Mouse (Mus musculus) MN1 (cell line): Measurements from ENCODE around the gene 2300009A05Rik.

Experiments used
- DNase-seq: peaks from one replicate; pipeline ENCODE4 v3.0.0-alpha.2; 2016; ENCODE audit warnings: low spot score

Gene 2300009A05Rik

DNA sequence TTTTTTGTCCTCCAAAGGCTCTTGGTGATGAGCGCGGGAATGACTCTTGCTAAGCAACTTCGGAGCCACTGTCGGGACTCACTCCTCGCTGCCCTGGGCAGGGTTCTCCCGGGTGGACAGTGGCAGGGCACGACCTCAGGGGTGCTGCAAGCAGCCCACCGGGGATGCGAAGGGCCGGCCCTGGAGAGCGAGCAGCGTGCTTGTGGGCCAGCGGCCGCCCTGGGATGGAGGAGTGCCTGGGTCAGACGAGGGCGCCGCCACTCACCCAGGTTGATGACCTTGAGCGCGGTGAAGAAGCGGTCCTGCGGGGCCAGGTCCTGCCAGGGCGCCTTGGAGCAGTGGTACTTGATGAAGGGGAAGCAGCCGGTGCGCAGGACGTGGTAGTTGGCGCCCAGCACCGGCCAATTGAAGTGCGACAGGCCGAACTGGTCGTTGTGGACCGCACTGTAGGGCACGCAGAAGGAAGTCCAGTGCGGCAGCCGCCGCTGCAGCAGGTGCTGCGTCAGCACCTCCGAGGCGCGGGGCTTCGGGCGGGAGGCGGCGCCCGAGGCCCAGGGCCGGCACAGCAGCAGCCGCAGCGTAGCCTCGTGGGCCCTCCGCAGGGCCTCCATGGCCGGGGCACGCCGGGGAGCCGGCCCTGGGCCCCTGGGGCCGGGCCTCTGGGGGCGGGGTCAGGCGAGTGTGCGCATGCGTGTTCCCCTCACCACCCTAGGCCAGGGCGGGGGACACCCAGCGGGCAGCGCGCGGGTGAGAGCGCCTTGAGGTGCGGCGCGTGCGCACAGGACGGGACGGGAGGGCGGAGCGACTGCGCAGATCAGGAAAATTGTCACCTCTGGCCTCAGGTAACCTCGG, at the start of gene 2300009A05Rik:
Gene 2300009A05Rik, minus strand, starts transcription at position 636 of the 852 bp plus-strand sequence.
- peak; percentile 96 for DNase-seq

DNA sequence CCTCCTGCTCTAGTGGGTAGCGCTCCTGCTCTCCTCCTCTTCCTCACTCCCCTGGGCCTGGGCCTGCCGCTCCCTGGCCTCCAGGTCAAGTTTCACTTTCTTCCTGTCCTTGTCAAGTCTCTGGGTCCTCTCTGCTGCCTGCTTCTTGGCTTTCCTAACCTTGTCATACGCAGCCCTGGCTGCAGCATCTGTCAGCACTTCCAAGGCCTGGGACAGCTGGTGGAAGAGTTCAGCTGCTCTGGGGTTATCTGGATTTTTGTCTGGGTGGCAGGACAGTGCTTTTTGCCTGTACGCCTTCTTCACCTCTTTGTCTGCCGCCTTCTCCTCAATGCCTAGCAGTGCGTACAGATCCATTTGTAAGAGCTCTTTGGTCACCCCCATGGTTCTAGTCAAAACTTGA, 44.6 kb upstream of the 2300009A05Rik start:
- peak; percentile 10 for DNase-seq

DNA sequence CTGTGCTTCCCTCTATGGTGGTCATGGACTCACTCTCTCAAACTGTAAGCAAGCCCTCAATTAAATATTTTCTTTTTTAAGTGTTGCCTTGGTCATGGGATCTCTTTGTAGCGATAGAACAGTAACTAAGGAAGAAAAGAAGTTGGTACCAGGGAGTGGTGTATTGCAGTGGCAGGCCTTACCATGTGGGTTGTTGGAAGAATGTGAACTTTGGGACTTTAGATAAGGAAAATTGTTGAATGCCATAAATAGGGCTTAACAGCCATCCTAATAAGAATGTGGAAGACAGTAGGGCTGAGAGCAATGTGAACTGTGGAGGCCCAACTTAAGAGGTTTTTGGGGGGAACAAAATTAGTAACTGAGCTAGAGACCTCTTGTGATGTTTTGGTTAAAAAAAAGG, 31.6 kb upstream of the 2300009A05Rik start:
- no peak for DNase-seq

DNA sequence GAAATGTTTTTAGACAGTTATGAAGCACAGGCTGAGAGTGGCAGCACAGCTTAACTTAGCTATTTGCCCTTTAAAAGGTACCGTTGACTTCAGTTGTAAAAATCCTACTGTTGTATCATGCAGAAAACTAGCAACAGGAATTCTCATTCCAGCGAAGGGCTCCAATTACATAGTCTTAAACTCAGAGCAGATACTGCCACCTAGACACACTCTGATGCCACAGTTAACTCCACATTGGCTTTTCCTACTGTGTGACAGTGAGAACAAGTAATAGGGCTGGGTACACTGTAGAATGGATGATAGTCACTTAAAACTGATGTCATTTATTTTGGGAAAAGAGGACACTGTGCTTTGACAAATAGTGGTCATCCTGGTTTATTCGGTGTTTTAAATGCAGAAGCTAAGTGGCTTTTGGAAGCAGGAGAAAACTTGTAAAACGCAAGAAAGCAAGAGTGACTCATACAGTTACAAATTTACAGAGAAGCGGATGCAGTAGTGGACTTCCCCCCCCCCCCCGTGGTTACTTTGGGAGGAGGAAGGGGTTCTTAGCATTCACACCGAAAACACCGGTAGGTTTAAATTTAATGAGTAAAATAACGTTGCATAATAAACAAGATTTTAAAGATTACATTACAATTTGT, 22.2 kb upstream of the 2300009A05Rik start:
- no peak for DNase-seq

DNA sequence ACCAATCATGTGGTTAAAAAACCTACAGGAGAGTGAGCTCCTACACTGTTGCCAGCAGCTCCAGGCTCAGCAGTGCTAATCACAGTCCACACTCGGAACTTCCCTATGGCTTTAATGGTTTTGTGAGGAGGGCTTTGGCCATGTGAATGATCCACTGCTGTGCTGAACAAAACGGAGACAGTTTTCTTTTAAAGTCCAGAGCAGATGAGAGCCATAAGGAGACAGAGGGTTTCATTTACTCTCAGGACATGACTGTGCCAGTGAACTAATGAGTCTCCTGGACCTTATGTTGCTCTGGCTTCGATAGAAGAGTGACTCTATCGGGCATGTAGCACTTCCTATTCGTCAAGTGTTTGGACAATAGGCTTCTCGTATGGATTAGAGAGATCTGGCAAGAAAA, 21.4 kb upstream of the 2300009A05Rik start:
- no peak for DNase-seq

DNA sequence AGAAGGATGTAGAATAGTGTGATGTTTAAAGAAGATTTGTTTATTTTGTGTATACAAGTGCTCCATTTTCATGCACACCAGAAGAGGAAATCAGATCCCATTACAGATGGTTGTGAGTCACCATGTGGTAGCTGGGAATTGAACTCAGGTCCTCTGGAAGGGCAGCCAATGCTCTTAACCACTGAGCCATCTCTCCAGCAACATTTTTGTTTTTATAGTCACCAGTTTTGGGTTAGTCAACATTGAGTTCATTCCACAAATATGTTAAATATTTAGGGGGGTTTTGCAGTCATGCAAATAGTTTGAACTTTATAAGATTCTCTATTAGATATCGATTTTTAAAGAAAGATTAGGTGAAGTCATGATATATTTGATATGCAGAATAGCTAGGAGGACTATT, 1.1 kb upstream of the 2300009A05Rik start:
- DNase-seq: no peak

DNA sequence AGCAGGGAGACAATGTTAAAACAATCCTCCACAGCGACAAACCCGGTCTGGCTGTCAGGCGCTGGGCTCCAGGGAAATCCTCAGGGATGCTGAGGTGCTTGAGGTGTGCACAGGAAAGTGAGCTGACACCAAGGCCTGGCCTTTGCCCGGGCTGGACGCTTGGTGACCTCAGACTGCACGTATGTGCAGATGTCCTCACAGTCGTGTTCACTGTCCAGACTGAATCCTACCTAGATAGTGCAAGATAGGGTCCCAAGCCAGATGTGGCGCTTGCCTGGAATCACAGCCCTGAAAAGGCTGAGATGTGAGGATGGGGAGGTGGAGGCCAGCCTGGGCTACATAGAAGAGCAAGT, 393 bp upstream of the 2300009A05Rik start:
- no peak for DNase-seq

DNA sequence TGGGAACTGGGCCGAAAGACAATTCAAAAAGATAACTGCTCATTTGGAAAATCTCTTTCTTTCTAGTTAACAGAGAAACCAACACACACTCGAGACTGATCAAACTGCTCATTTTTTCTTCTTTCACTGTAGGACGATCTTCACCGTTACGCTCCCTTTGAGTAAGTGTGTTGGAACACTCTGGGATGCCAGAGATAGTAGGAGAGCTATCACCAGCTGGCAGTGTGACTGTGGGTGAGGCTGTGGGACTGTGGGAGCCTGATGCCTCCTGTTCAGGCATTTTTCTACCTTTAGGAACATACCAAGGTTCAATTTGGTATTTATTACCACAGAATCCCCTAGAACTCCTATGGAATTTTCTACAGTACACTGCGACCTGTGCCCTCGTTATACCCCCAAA, 3.4 kb downstream of the 2300009A05Rik start:
- no peak for DNase-seq

DNA sequence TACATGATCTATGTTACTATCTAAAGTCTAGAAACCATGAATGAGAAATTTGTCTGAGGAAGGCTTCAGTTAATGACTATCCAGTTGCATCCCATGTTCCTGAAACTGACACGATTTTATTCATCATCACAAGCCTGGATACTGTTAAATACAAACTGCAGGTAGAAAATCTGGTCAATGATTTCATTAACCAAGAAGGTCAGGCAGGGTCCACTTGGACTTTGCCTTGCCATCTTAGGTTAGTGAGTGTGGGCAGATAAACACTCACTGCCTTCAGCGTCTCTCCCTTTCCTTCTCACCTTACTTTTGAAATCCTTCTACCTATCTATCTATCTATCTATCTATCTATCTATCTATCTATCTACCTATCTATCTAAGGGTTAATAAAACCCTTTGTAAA, 7.7 kb downstream of the 2300009A05Rik start:
- DNase-seq: no peak

DNA sequence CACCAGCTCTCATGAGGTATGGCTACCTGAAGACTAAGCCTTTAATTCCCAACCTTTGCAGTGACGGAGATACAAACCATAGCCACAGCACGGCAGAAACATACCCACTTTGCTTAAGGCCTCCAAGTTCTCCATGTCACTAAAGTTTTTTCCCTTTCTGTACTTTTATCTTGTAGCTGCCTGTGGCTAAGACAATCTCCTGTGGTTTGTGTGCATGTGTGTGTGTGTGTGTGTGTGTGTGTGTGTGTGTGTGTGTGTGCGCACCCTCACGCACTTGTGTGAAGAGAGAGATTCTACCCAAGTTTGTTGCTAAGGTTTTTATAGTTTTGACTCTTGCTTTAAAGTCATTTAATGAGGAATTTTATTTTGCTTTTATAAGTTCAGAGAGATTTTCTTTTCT, 16.3 kb downstream of the 2300009A05Rik start:
- DNase-seq: no peak

DNA sequence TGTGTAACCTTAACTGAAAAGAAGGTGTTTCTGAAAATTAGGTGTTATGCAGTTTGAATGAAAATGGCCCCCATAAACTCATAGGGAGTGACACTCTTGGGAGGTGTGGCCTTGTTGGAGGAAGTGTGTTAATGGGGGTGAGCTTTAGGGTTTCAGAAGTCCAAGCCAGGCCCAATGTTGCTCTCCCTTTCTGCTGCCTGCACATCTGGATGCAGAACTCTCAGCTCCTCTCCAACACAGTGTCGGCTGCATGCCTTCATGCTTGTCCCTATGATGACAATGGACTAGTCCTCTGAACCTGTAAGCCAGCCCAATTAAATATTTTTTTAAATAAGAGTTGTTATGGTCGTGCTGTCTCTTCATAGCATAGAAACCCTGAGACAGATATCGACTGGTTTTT, 18.7 kb downstream of the 2300009A05Rik start:
- no peak for DNase-seq

DNA sequence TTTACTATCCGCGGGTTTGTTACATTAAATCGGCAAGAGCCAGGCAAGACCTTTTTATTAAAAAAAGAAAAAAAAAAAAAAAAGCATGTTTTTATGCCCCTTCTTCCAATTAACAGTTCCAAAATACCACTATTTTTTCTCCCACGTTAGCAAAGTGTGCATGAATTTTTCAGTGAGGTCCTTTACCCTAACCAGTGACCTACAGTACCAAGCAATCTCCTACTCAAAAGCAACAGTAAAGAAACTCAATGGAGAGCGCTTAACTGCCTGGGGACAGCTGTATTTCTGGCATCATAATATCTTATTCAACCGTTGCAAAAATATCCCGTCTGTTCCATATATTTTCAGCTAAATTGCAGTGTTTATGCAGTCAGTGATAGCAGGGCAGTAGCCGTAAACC, 20.9 kb downstream of the 2300009A05Rik start:
- no peak for DNase-seq

DNA sequence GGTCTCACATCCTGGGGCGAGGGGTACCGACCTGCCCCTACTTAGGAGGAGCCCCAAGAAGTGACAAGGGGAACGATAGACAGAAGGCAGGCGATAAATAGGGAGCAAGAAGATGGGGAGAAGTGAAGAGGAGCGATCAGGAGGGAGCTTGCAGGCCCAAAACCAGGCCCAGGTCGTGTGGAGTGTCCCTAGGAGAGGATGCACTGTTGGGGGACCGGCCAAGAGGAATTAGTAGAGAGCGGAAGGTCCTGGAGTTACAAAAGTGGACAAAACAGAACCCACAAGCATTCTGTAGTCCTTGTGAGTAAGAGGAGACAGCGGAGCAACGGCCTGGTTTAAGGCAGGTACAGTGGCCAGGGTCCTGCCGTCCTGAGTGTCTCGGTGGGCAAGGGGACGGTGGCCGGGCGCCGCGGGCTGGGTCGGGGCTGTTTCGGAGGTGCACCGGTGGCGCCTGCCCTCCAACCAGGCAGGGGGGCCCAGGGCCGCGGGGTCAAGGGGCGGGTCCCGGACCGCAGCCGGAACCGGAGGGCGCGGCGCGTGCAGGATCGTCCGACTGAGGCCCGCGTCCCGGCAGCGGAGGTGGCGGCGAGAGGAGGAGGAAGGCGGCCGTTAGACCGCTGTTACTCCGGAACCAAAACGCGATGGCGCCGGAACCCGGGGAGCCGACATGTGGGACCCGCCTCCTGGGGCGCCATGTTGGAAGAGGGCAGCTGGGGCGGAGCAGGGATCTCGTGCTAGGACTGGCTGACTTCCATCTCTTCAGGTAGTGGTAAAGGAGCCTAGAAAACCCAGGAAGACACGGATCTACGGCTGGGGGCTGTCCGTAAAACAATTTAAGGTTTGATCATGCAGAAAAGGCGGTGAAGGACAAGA, 21.5 kb downstream of the 2300009A05Rik start, which contains the start of gene Map2k5:
Gene Map2k5, minus strand, starts transcription at position 633 of the 873 bp plus-strand sequence.
- DNase-seq: peak; percentile 88

DNA sequence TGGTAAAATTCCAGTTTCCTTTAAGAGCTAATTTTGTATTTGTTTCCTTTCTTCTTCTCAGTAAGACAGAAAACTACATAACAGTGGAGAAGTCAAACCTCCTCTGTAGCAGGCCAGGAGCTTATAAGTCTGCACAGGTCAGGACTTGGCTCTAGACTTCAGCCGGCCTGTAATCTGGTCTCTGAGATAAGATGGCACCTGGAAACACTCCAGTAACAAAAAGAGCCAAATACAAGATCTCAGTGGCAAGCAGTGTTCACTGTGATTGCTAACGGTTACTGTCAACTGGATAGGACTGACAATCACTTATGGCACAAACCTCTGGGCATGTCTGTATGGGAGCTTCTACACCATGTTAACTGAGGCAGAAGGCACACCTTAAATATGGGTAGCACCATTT, 25.7 kb downstream of the 2300009A05Rik start:
- DNase-seq: no peak

DNA sequence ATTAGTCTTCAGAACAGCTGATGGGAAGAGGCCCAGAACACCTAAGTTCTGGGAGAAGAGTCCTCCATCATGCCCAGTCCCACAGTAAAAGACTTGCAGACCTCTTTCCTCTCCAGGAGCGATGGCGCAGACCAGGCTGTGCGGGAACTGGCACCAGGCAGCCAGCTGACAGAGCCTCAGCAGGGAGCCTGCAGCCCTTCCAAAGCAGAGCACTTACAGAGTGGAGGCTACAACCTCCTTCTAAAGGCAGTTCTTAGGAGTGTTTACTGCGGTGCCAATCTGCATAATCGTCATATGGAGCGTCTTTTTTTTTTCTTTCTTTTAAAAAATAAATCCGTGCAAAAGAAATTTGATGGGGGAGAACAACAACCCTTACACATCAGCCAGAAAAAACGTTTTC, 26.5 kb downstream of the 2300009A05Rik start:
- DNase-seq: no peak

DNA sequence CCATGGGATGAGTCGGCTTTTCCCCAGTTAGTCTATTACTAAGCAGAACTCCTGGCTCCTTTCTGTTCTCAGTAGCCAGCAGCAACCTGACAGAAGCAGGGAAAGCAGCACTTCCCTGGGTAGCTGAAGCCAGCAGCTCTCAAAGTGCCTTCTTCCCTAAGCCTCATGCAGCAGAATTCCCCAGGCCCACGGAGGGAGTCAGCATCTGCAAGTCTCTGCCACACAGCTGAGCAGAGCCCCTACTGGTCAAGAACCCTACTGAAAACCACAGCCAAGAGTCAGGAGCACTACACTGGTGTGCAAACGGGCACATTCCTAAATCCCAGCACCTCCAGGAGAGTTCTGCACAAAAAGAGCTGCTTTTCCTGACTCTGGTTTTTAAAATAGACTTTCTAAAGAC, 38.6 kb downstream of the 2300009A05Rik start:
- DNase-seq: peak; percentile 17

DNA sequence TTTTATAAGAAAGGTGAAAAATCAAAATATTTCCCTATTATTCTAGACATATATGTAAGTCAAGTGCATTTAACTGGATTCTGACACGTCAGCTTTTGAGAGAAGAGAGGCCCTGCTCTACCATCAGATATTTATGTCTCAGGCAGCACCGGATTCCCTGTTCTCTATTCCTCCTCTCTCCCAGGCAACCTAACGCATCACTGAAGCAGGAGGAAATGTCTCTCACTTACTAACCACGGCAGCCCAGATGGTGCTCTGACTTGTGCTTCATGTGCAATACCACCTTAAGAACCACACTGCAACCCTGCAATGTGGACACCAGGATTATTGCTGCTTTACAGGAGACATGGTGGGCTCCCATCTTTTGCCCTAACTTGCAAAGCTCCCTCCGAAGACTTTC, 40.0 kb downstream of the 2300009A05Rik start:
- DNase-seq: no peak

DNA sequence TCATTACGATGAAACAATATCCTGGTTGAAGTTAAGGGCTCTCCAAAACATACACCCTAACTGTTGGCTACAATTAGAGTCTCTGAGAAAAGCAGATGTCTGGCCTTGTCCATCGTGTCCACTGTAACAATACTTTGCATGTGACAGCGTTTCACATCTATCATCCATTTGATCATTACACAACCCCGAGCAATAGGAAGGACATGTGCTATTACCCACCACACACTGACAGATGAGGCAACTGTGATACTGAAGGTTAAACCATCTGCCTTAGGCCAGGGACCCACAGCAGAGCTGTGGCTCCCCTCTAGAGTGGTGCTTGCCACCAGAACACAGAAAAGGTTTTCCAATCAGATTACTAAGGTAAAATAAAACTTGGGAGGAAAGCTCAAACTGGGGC, 42.3 kb downstream of the 2300009A05Rik start:
- DNase-seq: no peak

DNA sequence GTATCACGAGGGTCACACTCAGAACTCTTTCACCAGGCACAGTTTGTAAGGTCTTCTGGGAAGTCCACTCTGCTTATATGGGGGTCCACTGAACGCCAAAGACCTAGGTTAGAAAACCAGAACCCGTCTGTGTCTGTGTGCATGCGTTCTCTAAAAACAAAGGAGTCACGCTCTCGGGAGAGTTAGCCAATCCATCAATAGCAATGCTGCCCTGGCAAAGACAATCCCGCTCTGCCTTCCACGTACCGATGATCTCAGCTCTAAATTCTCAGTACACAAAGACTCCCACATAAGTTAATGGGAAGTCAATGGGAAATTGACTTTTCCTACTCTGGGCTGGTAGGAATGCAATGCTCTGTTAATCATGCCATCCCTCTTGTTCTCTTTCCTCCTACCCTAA, 42.8 kb downstream of the 2300009A05Rik start:
- DNase-seq: no peak

DNA sequence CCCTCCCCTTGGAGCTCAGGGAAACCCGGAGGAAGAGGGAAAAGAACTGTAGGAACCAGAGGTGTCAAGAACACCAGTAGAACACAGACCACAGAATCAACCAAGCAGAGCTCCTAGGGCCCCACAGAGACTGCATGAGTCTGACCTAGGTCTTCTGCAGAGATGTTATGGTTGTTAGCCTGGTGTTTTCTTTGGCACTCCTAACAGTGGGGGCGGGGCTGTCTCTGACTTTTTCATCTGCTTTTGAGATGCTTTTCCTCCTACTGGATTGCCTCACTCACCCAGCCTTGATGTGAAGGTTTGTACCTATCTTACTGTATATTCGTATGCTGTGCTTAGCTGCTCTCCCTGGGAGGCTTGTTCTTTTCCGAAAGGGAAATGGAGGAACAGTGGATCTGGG, 44.9 kb downstream of the 2300009A05Rik start:
- DNase-seq: peak; percentile 64

DNA sequence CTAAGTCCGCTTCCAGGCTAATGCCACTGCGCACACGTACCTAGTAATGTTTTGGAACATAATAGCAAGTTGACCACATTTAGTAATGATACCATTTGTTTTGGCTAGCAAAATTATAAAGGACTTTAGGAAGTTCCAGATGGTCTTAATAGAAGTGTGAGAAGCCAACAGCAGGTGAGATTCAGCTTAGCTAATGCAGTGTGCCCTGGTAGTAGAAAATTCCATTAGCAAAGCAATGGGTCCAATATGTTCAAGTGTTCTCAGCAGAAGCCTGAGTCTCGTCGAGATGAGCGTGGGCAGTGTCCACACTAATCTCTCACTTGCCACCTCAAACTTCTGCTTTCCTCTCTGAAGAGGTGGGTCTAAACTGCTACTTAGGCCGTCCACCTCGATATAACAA, 49.0 kb downstream of the 2300009A05Rik start:
- no peak for DNase-seq

DNA sequence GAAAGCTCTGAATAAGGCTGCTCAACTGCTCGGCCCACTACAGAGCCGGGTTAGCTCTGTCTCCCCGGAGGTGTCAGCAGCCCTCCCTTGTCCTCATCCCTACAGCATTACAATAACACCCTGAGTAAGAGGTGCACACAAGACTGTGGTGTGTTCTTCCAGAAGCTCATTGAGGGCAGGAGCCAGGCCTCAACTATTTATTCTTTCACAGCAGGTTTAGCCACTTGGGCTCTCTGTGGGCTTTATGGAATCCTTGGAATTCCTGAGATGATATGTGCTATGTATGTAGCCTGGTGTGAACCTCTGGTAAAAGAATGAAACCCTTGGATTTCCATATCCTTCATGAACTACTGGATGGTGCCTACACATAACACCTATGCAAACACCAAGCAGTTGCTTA, 49.8 kb downstream of the 2300009A05Rik start:
- no peak for DNase-seq

DNA sequence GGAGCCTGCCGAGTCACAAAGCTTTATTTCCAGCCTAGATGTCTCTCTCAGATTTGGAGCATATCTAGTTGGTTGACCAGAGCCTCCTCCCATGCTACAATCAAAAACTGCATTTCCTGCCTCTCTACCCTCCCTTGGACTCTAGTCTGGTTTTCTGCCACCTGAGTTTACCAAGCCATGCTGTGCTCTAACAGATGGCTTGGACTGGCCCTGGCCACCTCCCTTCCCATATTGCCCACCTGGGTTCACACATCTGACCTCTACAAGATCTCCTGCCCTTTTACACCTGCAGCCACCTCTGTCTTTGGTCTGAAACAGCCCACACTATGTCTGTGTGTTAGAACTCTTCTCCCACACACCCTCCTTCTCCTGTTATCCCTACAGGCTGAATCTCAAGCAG, 50.9 kb downstream of the 2300009A05Rik start:
- DNase-seq: no peak
